Mouse (Mus musculus): ENCODE data around the gene Tagap. TPM values are rescaled to one million over a fixed set of nuclear protein-coding genes. Genes with fewer than 3 reads are reported as not detected.
A peak's percentile ranks its signal among the peaks of the same experiment; 100 is the strongest.

Tagap gene
- 100 to 1,000 TPM in 4 of 26 experiments, 10 to 100 TPM in 19, 1 to 10 TPM in 3; 6.2 to 192 (median 60.9) TPM for total RNA-seq (2018; cell fraction: chromatin; rRNA removed)
- total RNA-seq (2018; cell fraction: cytosol; rRNA removed) = 100 to 1,000 TPM in 6 of 26 experiments, 10 to 100 TPM in 18, 1 to 10 TPM in 2; 8.9 to 181 (median 54.4) TPM
- 100 to 1,000 TPM in 8 of 26 experiments, 10 to 100 TPM in 17, 1 to 10 TPM in 1; 9.0 to 203 (median 79.1) TPM for total RNA-seq (2018; cell fraction: nucleus; rRNA removed)
- polyA plus RNA-seq (2018) = 3.7 to 11.7 TPM (median 5.6 TPM) in 3 replicates

DNA sequence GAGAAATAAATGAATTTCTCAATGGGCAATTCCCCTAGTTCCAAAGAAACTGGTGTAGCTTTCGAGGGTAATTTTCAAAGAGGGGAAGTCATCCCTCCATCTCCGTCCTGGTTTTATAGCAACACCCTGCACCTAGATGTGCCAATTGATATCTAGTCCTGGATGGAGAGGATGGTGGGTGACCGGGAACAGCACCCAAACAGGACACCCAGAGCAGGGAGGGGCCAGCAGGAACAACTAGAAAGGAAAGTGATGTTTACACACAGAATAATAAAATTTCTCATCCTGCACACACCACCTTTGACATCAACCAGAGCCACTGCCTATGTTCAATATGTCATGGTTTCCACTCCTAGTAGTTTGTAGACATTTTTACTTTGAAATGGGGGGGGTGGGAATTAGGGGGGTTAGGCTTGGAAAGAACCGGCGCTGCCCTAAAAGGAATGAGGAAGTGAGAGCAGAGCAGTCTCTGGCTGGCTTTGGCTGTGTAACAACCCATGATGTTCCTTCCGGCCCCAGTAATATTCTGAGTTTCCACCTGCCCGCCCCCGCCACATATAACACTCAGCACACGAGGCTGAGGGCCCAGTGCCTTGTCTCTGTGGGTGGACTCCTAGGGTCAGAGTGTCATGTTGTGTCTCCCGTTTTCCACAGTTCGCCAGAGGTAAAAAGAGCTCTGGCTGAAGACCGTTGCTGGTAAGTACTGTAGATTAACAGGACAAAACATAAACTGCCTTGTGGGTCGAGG, at the start of gene Tagap:
Gene Tagap, plus strand, starts transcription at position 588 of the 748 bp plus-strand sequence.
- peak within 1 kb of the TSS; percentile 49 for H3K4me3 ChIP-seq (ENCODE audit: inconsistent target)
- peaks cover 35% of the 10 kb centered on the region for H3K79me2 ChIP-seq (ENCODE audit: inconsistent target)
- H3K36me3 ChIP-seq (ENCODE audit: inconsistent target) = peaks cover 19% of the 10 kb centered on the region
- WGBS (ENCODE audit: missing documents) = 8% methylated on average over 13 of the region's 13 CpGs
- peak within 1 kb of the TSS; percentile 83 for H3K27ac ChIP-seq

DNA sequence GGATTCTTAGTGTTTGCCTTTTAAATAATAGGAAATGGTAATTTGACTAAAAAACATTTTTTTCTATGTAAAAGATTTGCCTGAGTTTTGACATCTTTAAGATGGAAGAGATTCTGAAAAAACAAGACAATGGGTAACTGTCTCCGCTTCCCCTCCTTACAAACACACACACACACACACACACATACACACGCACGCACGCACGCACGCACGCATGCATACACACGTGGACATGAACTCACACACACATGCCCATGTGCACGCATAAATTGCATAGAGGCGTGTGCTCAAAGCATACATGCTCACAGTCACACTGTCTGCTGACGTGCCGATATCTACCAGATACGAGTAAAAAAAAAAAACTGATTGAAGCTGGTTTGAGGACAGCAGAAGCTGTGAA, 49.3 kb upstream of the Tagap start:
- H3K27ac ChIP-seq = 0 out of 2 replicates have a peak overlapping the region, but pooled peaks have one; percentile 29
- H3K4me3 ChIP-seq (ENCODE audit: inconsistent target) = no peak overlapping the region
- H3K36me3 ChIP-seq (ENCODE audit: inconsistent target) = no peaks in the 10 kb centered on the region
- 90% methylated on average over 12 of the region's 13 CpGs for WGBS (ENCODE audit: missing documents)
- H3K79me2 ChIP-seq (ENCODE audit: inconsistent target) = no peaks in the 10 kb centered on the region

DNA sequence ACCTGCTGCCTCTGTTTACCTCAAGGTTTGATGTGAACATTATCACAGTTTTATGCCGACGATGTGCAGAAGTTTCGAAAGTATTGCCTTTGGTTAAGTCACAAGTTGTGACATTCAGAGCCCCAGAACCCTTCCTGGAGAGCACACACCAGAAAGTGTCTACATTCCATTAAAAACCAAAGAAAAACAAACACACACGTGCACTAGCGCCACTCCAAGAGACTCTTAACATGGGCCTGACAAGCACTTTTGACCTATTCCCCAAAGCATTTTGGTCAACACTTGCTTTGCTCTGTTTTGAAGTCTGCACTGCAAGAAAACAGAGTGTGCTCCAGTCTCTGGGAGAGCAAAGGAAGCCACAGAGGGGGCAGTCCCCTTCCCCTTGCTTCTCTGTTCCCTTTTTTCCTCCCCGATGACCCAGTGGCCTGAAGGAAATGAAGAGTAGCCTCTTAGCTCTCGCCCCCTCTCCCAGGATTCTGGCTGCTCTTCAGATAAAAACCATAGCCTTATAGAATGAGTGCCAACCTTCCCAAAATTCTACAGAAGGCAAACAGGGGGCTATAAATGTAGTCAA, 48.5 kb upstream of the Tagap start:
- 12% methylated on average over 7 of the region's 7 CpGs for WGBS (ENCODE audit: missing documents)
- Histone ChIP-seq H3K4me3 (ENCODE audit: inconsistent target) (no peak overlapping the region), H3K79me2 (ENCODE audit: inconsistent target) (no peaks in the 10 kb centered on the region), H3K27ac (peak overlapping the region; percentile 29), H3K36me3 (ENCODE audit: inconsistent target) (no peaks in the 10 kb centered on the region)

DNA sequence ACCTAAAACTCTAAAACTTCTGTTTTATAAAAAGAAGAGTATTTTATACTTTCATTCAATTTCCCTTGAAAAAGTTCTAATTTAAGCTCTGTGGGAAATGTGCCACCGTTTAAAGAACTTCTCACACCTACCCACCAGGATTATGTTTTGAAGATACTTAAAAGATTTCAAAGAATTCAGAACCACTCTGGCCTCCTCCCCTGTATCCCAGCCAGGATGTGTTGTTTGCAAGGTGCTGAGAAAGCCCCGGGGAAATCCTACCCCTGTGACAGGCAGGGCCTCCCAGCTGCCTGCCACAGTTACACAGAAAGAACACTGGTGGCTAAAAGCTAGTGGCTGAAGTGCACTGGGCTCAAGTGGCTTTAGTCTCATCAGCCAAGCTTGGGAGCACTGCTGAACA, 47.9 kb upstream of the Tagap start:
- H3K27ac ChIP-seq = 0 out of 2 replicates have a peak overlapping the region, but pooled peaks have one; percentile 29
- H3K36me3 ChIP-seq (ENCODE audit: inconsistent target) = no peaks in the 10 kb centered on the region
- H3K79me2 ChIP-seq (ENCODE audit: inconsistent target) = no peaks in the 10 kb centered on the region
- H3K4me3 ChIP-seq (ENCODE audit: inconsistent target) = no peak overlapping the region
- WGBS (ENCODE audit: missing documents) = 8% methylated on average over 2 of the region's 2 CpGs

DNA sequence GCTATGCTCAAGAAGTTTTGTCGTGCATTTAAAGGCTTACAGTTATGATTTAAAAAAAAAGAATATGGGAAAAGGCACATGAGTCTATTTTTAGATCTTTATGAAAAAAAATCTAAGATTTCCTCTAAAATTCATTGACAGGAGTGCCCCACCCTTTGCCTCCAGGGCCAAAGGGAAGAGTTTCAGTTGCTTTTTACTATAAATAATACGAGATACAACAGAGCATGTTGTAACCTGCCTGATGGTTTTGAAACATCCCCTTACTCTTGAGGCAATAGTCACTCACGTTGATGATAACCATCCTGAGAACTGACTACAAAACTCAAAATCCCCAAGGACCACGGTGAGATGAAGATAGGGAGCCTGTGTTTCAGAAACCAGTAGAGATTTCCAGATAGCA, 46.3 kb upstream of the Tagap start:
- WGBS (ENCODE audit: missing documents) = 35% methylated on average over 4 of the region's 4 CpGs
- H3K79me2 ChIP-seq (ENCODE audit: inconsistent target) = no peaks in the 10 kb centered on the region
- H3K36me3 ChIP-seq (ENCODE audit: inconsistent target) = no peaks in the 10 kb centered on the region
- H3K4me3 ChIP-seq (ENCODE audit: inconsistent target) = no peak overlapping the region
- no peak overlapping the region for H3K27ac ChIP-seq

DNA sequence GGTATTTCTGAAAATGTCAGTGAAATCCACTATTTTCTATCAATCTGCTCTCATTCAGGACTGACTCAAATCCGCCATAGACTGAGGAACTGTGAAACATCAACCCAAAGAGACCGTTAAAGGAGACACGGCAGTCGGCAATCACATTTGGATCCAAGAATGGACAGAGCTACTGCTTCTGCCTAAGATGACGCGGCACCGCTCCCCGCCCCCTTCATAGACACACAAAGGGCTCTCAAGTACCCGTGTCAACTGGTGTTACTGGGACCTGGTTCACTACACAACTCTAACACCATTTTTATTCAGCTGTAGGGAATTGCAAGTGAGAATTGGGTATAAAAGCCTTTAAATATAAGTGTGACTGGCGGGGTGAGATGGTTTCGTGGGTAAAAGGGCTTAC, 42.7 kb upstream of the Tagap start:
- WGBS (ENCODE audit: missing documents) = 93% methylated on average over 11 of the region's 11 CpGs
- Histone ChIP-seq H3K79me2 (ENCODE audit: inconsistent target) (no peaks in the 10 kb centered on the region), H3K36me3 (ENCODE audit: inconsistent target) (no peaks in the 10 kb centered on the region), H3K27ac (no peak overlapping the region), H3K4me3 (ENCODE audit: inconsistent target) (no peak overlapping the region)

DNA sequence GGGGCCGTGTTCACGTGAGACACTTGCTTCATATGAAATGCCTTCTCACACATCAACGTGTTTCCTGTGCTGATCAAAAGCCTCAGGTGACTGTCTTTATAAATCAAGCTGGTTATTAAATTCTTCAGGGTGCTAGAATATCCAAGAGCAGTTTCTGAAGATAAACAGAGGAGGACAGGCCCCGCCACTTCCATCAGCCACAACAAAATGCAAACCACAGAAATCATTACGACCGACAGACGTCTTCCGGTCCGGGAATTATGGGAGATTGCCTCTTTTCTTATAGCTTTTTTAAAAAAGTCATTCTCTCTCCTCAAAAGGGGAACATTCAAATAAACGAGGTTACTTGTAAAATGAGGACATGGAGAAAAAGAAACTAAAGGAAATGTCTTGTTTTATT, 41.2 kb upstream of the Tagap start:
- Histone ChIP-seq H3K79me2 (ENCODE audit: inconsistent target) (no peaks in the 10 kb centered on the region), H3K27ac (peak overlapping the region; percentile 54), H3K4me3 (ENCODE audit: inconsistent target) (no peak overlapping the region), H3K36me3 (ENCODE audit: inconsistent target) (no peaks in the 10 kb centered on the region)
- 16% methylated on average over 10 of the region's 10 CpGs for WGBS (ENCODE audit: missing documents)

DNA sequence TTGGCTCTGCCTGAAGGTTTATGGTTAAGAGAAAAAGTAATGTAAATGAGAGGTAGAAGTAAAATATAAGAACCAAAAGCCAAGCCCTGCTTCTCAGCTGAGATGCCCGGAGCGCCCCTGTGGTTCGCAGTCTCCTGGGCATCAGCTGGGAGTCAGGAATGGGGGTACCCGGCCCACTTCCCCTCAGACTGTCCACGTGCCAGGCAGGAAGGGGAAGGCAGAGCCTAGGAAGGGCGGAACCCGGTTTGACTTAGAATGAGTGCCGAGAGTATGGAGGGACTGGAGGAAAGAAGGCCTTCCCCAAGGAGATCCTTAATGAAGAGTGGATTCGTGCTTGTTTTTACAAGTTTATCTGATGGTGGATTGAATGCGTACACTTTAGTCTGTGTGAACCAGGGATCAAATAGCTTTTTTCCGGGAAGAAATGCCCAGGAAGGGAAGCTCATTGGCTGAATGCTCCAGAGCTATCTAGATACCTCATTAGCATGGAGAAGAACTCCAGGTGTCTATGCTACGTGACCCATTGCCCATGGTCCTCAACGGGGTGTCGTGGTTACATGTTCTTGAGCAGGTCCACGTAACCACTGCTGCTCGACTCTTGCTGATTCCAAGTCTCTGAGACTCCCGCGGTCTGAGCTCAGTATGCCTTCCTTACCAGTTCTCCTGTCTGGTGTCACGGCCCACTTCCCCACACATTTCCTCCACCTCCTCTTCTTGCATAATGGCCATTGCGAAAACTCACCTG, 38.6 kb upstream of the Tagap start:
- no peaks in the 10 kb centered on the region for H3K79me2 ChIP-seq (ENCODE audit: inconsistent target)
- no peak overlapping the region for H3K27ac ChIP-seq
- no peaks in the 10 kb centered on the region for H3K36me3 ChIP-seq (ENCODE audit: inconsistent target)
- no peak overlapping the region for H3K4me3 ChIP-seq (ENCODE audit: inconsistent target)
- 75% methylated on average over 20 of the region's 20 CpGs for whole genome bisulfite sequencing (ENCODE audit: missing documents)

DNA sequence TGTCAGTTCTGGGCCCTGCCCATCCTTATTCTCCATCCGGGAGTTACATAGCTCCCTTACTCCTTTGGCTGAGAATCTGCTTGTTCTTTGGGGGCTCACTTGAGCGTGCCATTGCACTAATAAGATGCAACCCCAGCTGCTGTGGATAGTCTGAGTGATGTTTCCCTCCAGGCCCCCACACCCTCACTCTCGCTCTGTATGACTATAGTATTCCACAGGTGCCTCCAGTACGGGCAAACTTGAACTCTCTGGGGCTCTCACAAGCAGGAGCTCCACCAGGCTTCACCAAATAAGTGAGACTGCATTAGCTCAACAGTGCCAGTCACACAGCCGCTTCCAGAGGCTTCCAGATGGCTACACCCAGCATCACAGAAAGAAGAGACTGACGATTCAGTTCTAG, 37.5 kb upstream of the Tagap start:
- 93% methylated on average over 6 of the region's 6 CpGs for WGBS (ENCODE audit: missing documents)

DNA sequence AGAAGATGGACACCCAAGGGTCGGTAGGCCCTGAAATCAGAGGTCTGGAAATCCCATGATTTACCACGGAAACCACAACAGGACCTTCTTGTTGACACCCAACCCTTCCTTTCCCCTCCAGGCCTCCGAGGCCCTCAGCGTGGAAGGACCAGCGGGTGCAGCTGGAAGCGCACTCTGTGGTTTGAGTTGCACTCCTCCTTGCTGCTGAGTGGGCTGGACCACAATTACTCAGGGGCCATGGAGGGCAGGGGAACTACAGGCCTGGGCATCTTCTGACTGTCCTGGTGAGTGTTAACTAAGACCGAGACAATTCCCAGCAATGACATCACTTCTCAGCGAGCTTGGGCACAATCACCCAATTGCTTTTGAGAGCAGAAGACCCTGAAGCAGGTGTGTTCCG, 36.8 kb upstream of the Tagap start:
- H3K79me2 ChIP-seq (ENCODE audit: inconsistent target) = no peaks in the 10 kb centered on the region
- 27% methylated on average over 9 of the region's 9 CpGs for WGBS (ENCODE audit: missing documents)
- no peak overlapping the region for H3K27ac ChIP-seq
- no peak overlapping the region for H3K4me3 ChIP-seq (ENCODE audit: inconsistent target)
- no peaks in the 10 kb centered on the region for H3K36me3 ChIP-seq (ENCODE audit: inconsistent target)

More for the DNA sequence above, 37.5 kb upstream of the Tagap start:
- no peaks in the 10 kb centered on the region for H3K79me2 ChIP-seq (ENCODE audit: inconsistent target)
- H3K36me3 ChIP-seq (ENCODE audit: inconsistent target) = no peaks in the 10 kb centered on the region
- H3K4me3 ChIP-seq (ENCODE audit: inconsistent target) = no peak overlapping the region
- H3K27ac ChIP-seq = no peak overlapping the region

DNA sequence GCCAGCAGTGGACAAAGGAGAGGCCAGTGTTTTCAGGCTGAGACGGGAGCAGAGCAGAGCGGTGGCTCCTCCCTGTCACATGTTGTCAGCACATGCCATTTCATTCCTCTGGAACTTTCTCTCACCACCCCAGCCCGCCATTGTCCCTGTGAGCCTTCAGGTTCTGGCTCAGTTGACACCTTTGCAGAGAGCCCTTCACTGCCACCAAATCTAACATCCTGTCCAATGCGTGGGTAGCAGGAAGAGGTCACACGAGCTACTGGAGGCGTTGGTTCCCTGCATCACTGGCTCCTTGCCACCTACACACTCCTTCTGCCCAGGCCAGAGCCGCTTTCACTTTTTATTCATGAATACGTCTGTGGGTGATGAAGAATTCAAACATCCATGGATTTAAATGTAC, 33.1 kb upstream of the Tagap start:
- Histone ChIP-seq H3K36me3 (ENCODE audit: inconsistent target) (no peaks in the 10 kb centered on the region), H3K79me2 (ENCODE audit: inconsistent target) (no peaks in the 10 kb centered on the region), H3K4me3 (ENCODE audit: inconsistent target) (no peak overlapping the region), H3K27ac (no peak overlapping the region)
- 44% methylated on average over 8 of the region's 8 CpGs for WGBS (ENCODE audit: missing documents)

DNA sequence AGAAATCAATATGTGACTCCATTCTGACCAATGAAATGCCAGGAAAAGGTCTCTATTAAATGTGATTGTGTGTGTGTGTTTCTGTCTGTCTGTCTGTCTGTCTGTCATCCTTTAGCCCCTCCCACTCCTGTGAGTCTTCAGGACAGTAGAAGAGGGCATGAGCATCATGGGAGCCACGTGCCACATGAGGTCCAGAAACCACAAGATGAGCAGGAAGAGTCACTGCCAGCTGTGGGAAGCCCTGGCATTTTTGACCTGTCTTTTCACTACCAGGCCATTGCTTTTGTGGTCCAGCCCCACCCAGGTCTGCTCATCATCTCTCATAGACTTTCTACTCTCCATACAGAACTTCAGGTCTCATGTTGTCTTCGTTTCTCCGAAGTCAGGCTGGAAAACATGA, 31.7 kb upstream of the Tagap start:
- no peak overlapping the region for H3K4me3 ChIP-seq (ENCODE audit: inconsistent target)
- 76% methylated on average over 3 of the region's 3 CpGs for WGBS (ENCODE audit: missing documents)
- H3K36me3 ChIP-seq (ENCODE audit: inconsistent target) = no peaks in the 10 kb centered on the region
- H3K79me2 ChIP-seq (ENCODE audit: inconsistent target) = no peaks in the 10 kb centered on the region
- no peak overlapping the region for H3K27ac ChIP-seq

DNA sequence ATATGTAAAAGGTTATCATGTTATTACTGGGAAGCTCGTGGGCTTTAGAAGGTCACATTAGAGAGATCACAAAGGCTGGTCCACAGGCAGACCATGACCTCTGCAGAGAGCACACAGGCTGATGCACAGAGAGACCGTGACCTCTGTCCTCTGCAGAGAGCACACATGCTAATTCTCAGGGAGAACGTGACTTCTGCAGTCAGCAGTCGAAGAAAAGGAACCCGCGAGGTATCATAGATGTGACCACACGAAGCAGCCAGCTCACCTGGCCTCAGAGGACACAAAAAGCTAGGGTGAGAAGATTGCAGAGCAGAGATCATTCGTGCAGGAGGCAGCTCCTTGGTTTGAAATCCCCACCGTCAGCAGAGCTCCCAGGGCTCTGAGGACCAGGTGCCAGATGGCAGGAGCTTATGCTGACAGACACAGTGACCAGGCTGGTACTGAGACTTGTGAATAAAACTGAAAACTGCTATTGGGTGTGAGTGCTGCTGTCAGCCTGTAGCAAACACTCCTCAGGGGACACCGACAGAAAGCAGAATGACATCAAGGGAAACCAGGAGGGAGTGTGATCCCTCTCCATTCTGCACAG, 29.7 kb upstream of the Tagap start:
- Histone ChIP-seq H3K27ac (no peak overlapping the region), H3K79me2 (ENCODE audit: inconsistent target) (no peaks in the 10 kb centered on the region), H3K36me3 (ENCODE audit: inconsistent target) (no peaks in the 10 kb centered on the region), H3K4me3 (ENCODE audit: inconsistent target) (no peak overlapping the region)
- 90% methylated on average over 10 of the region's 10 CpGs for WGBS (ENCODE audit: missing documents)

DNA sequence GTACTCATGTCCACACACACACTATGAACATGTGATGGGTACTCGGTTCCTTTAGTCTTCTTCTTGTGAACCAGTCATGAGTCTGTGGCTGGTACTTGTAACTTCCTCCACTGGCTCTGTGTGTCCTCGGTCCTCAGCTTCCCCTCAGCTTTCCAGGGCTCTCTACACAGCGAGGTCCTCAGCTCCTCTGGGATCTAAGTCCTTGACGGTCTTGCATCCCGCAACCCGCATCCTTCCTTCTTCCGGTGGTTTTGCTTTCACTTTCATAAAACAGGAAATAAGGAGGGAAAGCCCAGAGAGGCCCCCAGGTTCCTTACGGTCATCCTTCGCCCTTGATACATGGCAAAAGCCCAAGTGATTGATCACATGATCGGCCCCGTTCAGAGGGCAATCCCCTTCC, 28.7 kb upstream of the Tagap start:
- Histone ChIP-seq H3K79me2 (ENCODE audit: inconsistent target) (no peaks in the 10 kb centered on the region), H3K4me3 (ENCODE audit: inconsistent target) (no peak overlapping the region; the same call in 1 of the 2 replicates), H3K27ac (no peak overlapping the region), H3K36me3 (ENCODE audit: inconsistent target) (no peaks in the 10 kb centered on the region)
- 32% methylated on average over 11 of the region's 11 CpGs for WGBS (ENCODE audit: missing documents)
